Mouse (Mus musculus): Measurements from ENCODE around the gene Olfr670. TPM values are rescaled to one million over a fixed set of nuclear protein-coding genes. Genes with fewer than 3 reads are reported as not detected.

Olfr670 gene
- not detected for polyA plus RNA-seq (2014; fragmentation: Illumina TruSeq; extraction: RNeasy Lipid Tissue Mini Kit (QIAGEN cat#74804); ENCODE audit: low read depth, low replicate concordance)

GRCm38 (mm10) chr7:104962520-104962919, at the start of gene Olfr670:
Gene Olfr670 (minus strand): TSS chr7:104962620.

GRCm38 (mm10) chr7:105001929-105002328, 39.5 kb upstream of the Olfr670 start, which contains the start of gene Olfr672:
Gene Olfr672 (minus strand): TSS chr7:105002029.

GRCm38 (mm10) chr7:104979026-104979425, 16.6 kb upstream of the Olfr670 start, which contains the start of gene Olfr671:
Gene Olfr671 (minus strand): TSS chr7:104979126.

DNA sequence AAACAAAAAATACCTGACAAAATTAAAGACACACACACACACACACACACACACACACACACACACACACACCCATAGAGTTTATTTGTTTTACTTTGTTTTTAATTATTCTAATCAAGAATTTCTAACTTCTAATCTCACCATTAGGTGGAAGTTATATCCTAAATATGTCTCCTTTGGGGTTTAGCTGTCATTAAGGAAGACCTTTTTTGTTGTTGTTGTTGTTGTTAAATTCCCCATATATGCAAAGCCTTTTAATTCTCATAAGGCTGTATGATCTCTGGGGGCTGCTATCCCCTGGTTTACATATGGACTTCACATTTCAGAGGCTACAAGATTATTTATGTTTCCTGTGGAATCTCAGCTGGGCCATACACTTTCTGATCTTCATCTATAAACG, 28.5 kb downstream of the Olfr670 start, which contains the start of gene Olfr669:
TSS of gene Olfr669 (plus strand) at position 301 of the 400 bp plus-strand sequence.

GRCm38 (mm10) chr7:104927957-104928356, 34.5 kb downstream of the Olfr670 start, which contains the start of gene Olfr668:
Gene Olfr668 (minus strand): TSS chr7:104928057.

DNA sequence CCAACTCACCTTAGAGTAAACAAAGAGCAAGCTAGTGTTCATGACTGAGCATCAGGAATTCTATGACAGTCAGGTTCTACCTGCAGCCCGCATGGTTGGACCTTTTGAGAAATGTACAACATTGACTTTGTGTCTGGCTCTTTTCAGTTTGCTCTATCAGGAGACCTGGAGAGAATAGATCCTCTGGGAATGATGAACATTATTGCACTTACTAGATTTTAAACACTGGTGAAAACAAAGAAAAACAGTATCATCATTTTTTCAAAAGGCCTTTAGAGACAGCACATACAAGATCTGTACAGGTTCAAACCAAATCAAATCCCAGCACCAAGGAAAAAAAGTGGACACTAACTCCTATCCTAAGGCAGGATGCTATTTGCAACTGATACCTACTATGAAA, 41.0 kb downstream of the Olfr670 start, which contains the start of gene Olfr667:
TSS of gene Olfr667 (minus strand) at position 101 of the 400 bp plus-strand sequence.

Other genes with a start within 250 kb of the Olfr670 start
- not detected for gene Usp17le, start 185.2 kb downstream of the Olfr670 start, polyA plus RNA-seq (2014; fragmentation: Illumina TruSeq; extraction: RNeasy Lipid Tissue Mini Kit (QIAGEN cat#74804); ENCODE audit: low read depth, low replicate concordance)
- gene Usp17lb, start 120.0 kb downstream of the Olfr670 start, polyA plus RNA-seq (2014; fragmentation: Illumina TruSeq; extraction: RNeasy Lipid Tissue Mini Kit (QIAGEN cat#74804); ENCODE audit: low read depth, low replicate concordance) = not detected
- not detected for gene Usp17la, start 105.6 kb downstream of the Olfr670 start, polyA plus RNA-seq (2014; fragmentation: Illumina TruSeq; extraction: RNeasy Lipid Tissue Mini Kit (QIAGEN cat#74804); ENCODE audit: low read depth, low replicate concordance)
- gene Olfr665, start 84.6 kb downstream of the Olfr670 start, polyA plus RNA-seq (2014; fragmentation: Illumina TruSeq; extraction: RNeasy Lipid Tissue Mini Kit (QIAGEN cat#74804); ENCODE audit: low read depth, low replicate concordance) = not detected
- gene Olfr666, start 66.7 kb downstream of the Olfr670 start, polyA plus RNA-seq (2014; fragmentation: Illumina TruSeq; extraction: RNeasy Lipid Tissue Mini Kit (QIAGEN cat#74804); ENCODE audit: low read depth, low replicate concordance) = not detected
- not detected for gene Olfr667, start 41.1 kb downstream of the Olfr670 start, polyA plus RNA-seq (2014; fragmentation: Illumina TruSeq; extraction: RNeasy Lipid Tissue Mini Kit (QIAGEN cat#74804); ENCODE audit: low read depth, low replicate concordance)
- not detected for gene Olfr668, start 34.6 kb downstream of the Olfr670 start, polyA plus RNA-seq (2014; fragmentation: Illumina TruSeq; extraction: RNeasy Lipid Tissue Mini Kit (QIAGEN cat#74804); ENCODE audit: low read depth, low replicate concordance)
- gene Olfr669, start 28.4 kb downstream of the Olfr670 start, polyA plus RNA-seq (2014; fragmentation: Illumina TruSeq; extraction: RNeasy Lipid Tissue Mini Kit (QIAGEN cat#74804); ENCODE audit: low read depth, low replicate concordance) = not detected
- not detected for gene Olfr671, start 16.5 kb upstream of the Olfr670 start, polyA plus RNA-seq (2014; fragmentation: Illumina TruSeq; extraction: RNeasy Lipid Tissue Mini Kit (QIAGEN cat#74804); ENCODE audit: low read depth, low replicate concordance)
- gene Olfr672, start 39.4 kb upstream of the Olfr670 start, polyA plus RNA-seq (2014; fragmentation: Illumina TruSeq; extraction: RNeasy Lipid Tissue Mini Kit (QIAGEN cat#74804); ENCODE audit: low read depth, low replicate concordance) = not detected
- not detected for gene Olfr675, start 65.8 kb upstream of the Olfr670 start, polyA plus RNA-seq (2014; fragmentation: Illumina TruSeq; extraction: RNeasy Lipid Tissue Mini Kit (QIAGEN cat#74804); ENCODE audit: low read depth, low replicate concordance)
- not detected for gene Olfr676, start 70.1 kb upstream of the Olfr670 start, polyA plus RNA-seq (2014; fragmentation: Illumina TruSeq; extraction: RNeasy Lipid Tissue Mini Kit (QIAGEN cat#74804); ENCODE audit: low read depth, low replicate concordance)
- not detected for gene Olfr677, start 88.8 kb upstream of the Olfr670 start, polyA plus RNA-seq (2014; fragmentation: Illumina TruSeq; extraction: RNeasy Lipid Tissue Mini Kit (QIAGEN cat#74804); ENCODE audit: low read depth, low replicate concordance)
- gene Olfr678, start 101.9 kb upstream of the Olfr670 start, polyA plus RNA-seq (2014; fragmentation: Illumina TruSeq; extraction: RNeasy Lipid Tissue Mini Kit (QIAGEN cat#74804); ENCODE audit: low read depth, low replicate concordance) = not detected
- not detected for gene Olfr679, start 118.6 kb upstream of the Olfr670 start, polyA plus RNA-seq (2014; fragmentation: Illumina TruSeq; extraction: RNeasy Lipid Tissue Mini Kit (QIAGEN cat#74804); ENCODE audit: low read depth, low replicate concordance)
- gene Olfr680-ps1, start 130.2 kb upstream of the Olfr670 start, polyA plus RNA-seq (2014; fragmentation: Illumina TruSeq; extraction: RNeasy Lipid Tissue Mini Kit (QIAGEN cat#74804); ENCODE audit: low read depth, low replicate concordance) = not detected
- not detected for gene Olfr681, start 154.2 kb upstream of the Olfr670 start, polyA plus RNA-seq (2014; fragmentation: Illumina TruSeq; extraction: RNeasy Lipid Tissue Mini Kit (QIAGEN cat#74804); ENCODE audit: low read depth, low replicate concordance)
- gene Olfr683, start 184.4 kb upstream of the Olfr670 start, polyA plus RNA-seq (2014; fragmentation: Illumina TruSeq; extraction: RNeasy Lipid Tissue Mini Kit (QIAGEN cat#74804); ENCODE audit: low read depth, low replicate concordance) = not detected
- gene Olfr684, start 201.0 kb upstream of the Olfr670 start, polyA plus RNA-seq (2014; fragmentation: Illumina TruSeq; extraction: RNeasy Lipid Tissue Mini Kit (QIAGEN cat#74804); ENCODE audit: low read depth, low replicate concordance) = not detected
- gene Olfr685, start 223.4 kb upstream of the Olfr670 start, polyA plus RNA-seq (2014; fragmentation: Illumina TruSeq; extraction: RNeasy Lipid Tissue Mini Kit (QIAGEN cat#74804); ENCODE audit: low read depth, low replicate concordance) = not detected
- not detected for gene Olfr686, start 244.9 kb upstream of the Olfr670 start, polyA plus RNA-seq (2014; fragmentation: Illumina TruSeq; extraction: RNeasy Lipid Tissue Mini Kit (QIAGEN cat#74804); ENCODE audit: low read depth, low replicate concordance)